22 mouse cellular contexts compared by ENCODE assay signal in genomic region chr8:120567731-120568130, GRCm38 (mm10). TPM values are rescaled to one million over a fixed set of nuclear protein-coding genes. Genes with fewer than 3 reads are reported as not detected.
DNase-seq lines count a peak whose midpoint lies in the region; ATAC-seq and TF ChIP-seq lines count a peak whose summit lies in the region.
"Had no signal": no experiment of that assay in that cellular context is flagged by ENCODE, and none has a peak within 500 bp of the region (broad histone marks: within the 10 kb centered on the region; RNA-seq: fewer than 3 reads in every experiment).

No protein-coding gene starts in this region.

- no peak overlapping the region; the same call in 1 of the 2 replicates for H3K4me3 ChIP-seq in forebrain, embryonic 12.5 days (replicated peaks)
- no peak overlapping the region for H3K4me3 ChIP-seq in forebrain, embryonic 11.5 days (ENCODE audit: low read depth, low read length)
- H3K4me3 ChIP-seq in layer of hippocampus, adult 2 months: no peak overlapping the region
- H3K4me3 ChIP-seq: heart, embryonic 12.5 days; limb, embryonic 12.5 days had no signal

- H3K27ac ChIP-seq in forebrain, embryonic 12.5 days: 0 out of 2 replicates have a peak overlapping the region, but pooled peaks have one; percentile 25
- H3K27ac ChIP-seq in forebrain, embryonic 11.5 days (ENCODE audit: low read depth, low read length): no peak overlapping the region
- H3K27ac ChIP-seq in layer of hippocampus, adult 2 months: peak overlapping the region; percentile 97; the same call in 1 of the 2 replicates
- H3K27ac ChIP-seq: hindbrain, postnatal 0 days; limb, embryonic 12.5 days; macrophage had no signal

- 95% methylated on average over 17 of the region's 17 CpGs for WGBS in forebrain, embryonic 12.5 days
- WGBS in forebrain, embryonic 11.5 days: 98% methylated on average over 17 of the region's 17 CpGs

- H3K4me2 ChIP-seq in forebrain, embryonic 12.5 days: no peak overlapping the region
- no peak overlapping the region for H3K4me2 ChIP-seq in forebrain, embryonic 11.5 days (ENCODE audit: low read depth, low read length, severe bottlenecking)
- H3K4me2 ChIP-seq: heart, embryonic 12.5 days; limb, embryonic 12.5 days; liver, embryonic 11.5 days had no signal

- H3K36me3 ChIP-seq in forebrain, embryonic 12.5 days (replicated peaks): peaks cover 70% of the 10 kb centered on the region
- H3K36me3 ChIP-seq in forebrain, embryonic 11.5 days (ENCODE audit: control insufficient read depth, insufficient read depth, low read length): peaks cover 20% of the 10 kb centered on the region

- no peak for ATAC-seq in forebrain, embryonic 12.5 days (ENCODE audit: low FRiP score)
- no peak for ATAC-seq in forebrain, embryonic 11.5 days (replicated peaks; ENCODE audit: low FRiP score)
- ATAC-seq: hindbrain, postnatal 0 days; intestine, embryonic 16.5 days; liver, postnatal 0 days; lung, postnatal 0 days had no signal

- no peak overlapping the region for H3K9ac ChIP-seq in forebrain, embryonic 12.5 days
- no peak overlapping the region for H3K9ac ChIP-seq in forebrain, embryonic 11.5 days (ENCODE audit: low read length)
- H3K9ac ChIP-seq: heart, embryonic 12.5 days; limb, embryonic 12.5 days; liver, postnatal 0 days had no signal

- H3K9me3 ChIP-seq in forebrain, embryonic 12.5 days: no peaks in the 10 kb centered on the region
- no peaks in the 10 kb centered on the region for H3K9me3 ChIP-seq in forebrain, embryonic 11.5 days (ENCODE audit: control insufficient read depth, low read length)
- H3K9me3 ChIP-seq: heart, embryonic 12.5 days; limb, embryonic 12.5 days had no signal

- peaks cover 49% of the 10 kb centered on the region for H3K4me1 ChIP-seq in forebrain, embryonic 12.5 days
- peaks cover 30% of the 10 kb centered on the region for H3K4me1 ChIP-seq in forebrain, embryonic 11.5 days (replicated peaks; ENCODE audit: control insufficient read depth, insufficient read depth, low read length)

- H3K27me3 ChIP-seq in forebrain, embryonic 12.5 days: no peaks in the 10 kb centered on the region
- H3K27me3 ChIP-seq in forebrain, embryonic 11.5 days (ENCODE audit: control insufficient read depth, insufficient read depth, low read length): no peaks in the 10 kb centered on the region
- H3K27me3 ChIP-seq: heart, embryonic 12.5 days; limb, embryonic 12.5 days had no signal

- no peak for TF ChIP-seq CTCF in layer of hippocampus, adult 2 months (conservative IDR thresholded peaks at IDR 0.05)

- DNase-seq in forebrain, embryonic 11.5 days (ENCODE audit: low spot score): no peak
- no peak for DNase-seq in layer of hippocampus, adult 2 months (ENCODE audit: low spot score in 2 of 2)
- no peak for DNase-seq in layer of hippocampus, postnatal 10 days (ENCODE audit: low spot score in 2 of 2)
- peak; percentile 4 for DNase-seq in ovary, postnatal 36 days (ENCODE audit: low spot score)
- no peak for DNase-seq in ovary, postnatal 14 days (ENCODE audit: low spot score)
- no peak for DNase-seq in gastrocnemius, postnatal 25 days
- DNase-seq: adrenal gland, postnatal 10 days; cerebellum, adult 2 months; heart, postnatal 10 days; kidney, adult 9 months; kidney, postnatal 14 days; layer of hippocampus, postnatal 36 days; liver, postnatal 0 days; right cerebral cortex, postnatal 25 days had no signal

RNA-seq across cellular contexts. Expression of gene Gins2, which starts 21.4 kb away (rescaled TPM):
- 83.2 and 84.8 TPM in 2 replicates for polyA plus RNA-seq in forebrain, embryonic 12.5 days (2016; fragmentation: Nextera tagmentation; extraction: Ambion mirVana)
- polyA plus RNA-seq in forebrain, embryonic 11.5 days (2014; fragmentation: Nextera tagmentation; extraction: Ambion mirVana): 105 and 115 TPM in 2 replicates
- total RNA-seq in layer of hippocampus, adult 2 months (2021): 1 to 10 TPM; 5.2 to 6.2 TPM
- 1 to 10 TPM; 2.5 to 4.2 TPM for total RNA-seq in layer of hippocampus, postnatal 10 days (2021)
- 1 to 10 TPM; 1.0 to 1.3 TPM for total RNA-seq in gastrocnemius, postnatal 25 days (2021)
